Comparison of ENCODE assay signal across 8 mouse cellular contexts in genomic region chr8:124521946-124522345, GRCm38 (mm10). TPM values are rescaled to one million over a fixed set of nuclear protein-coding genes. Genes with fewer than 3 reads are reported as not detected.
A peak's percentile ranks its signal among the peaks of the same experiment; 100 is the strongest.
DNase-seq lines count a peak whose midpoint lies in the region; ATAC-seq and TF ChIP-seq lines count a peak whose summit lies in the region.
"Had no signal": no experiment of that assay in that cellular context is flagged by ENCODE, and none has a peak within 500 bp of the region (broad histone marks: within the 10 kb centered on the region; RNA-seq: fewer than 3 reads in every experiment).

No protein-coding gene starts in this region.

- ATAC-seq in embryonic facial prominence, embryonic 12.5 days (ENCODE audit: insufficient number of reproducible peaks, insufficient read depth, low FRiP score, low TSS enrichment): no peak

- peak overlapping the region; percentile 76 for H3K4me3 ChIP-seq in bone marrow macrophage, adult 2 months (ENCODE audit: insufficient read depth, low read length)
- H3K4me3 ChIP-seq in embryonic facial prominence, embryonic 12.5 days: 0 out of 2 replicates have a peak overlapping the region, but pooled peaks have one; percentile 89
- H3K4me3 ChIP-seq in midbrain, embryonic 10.5 days: peak overlapping the region; percentile 90

- WGBS in embryonic facial prominence, embryonic 12.5 days: 92% methylated on average over 6 of the region's 6 CpGs
- WGBS in midbrain, embryonic 10.5 days: 93% methylated on average over 6 of the region's 6 CpGs

- no peaks in the 10 kb centered on the region for H3K27me3 ChIP-seq in embryonic facial prominence, embryonic 12.5 days
- no peaks in the 10 kb centered on the region for H3K27me3 ChIP-seq in midbrain, embryonic 10.5 days (ENCODE audit: low read depth, poor library complexity, severe bottlenecking)

- H3K4me1 ChIP-seq in bone marrow macrophage, adult 2 months (ENCODE audit: control insufficient read depth, insufficient read depth, low read length): peaks cover 18% of the 10 kb centered on the region
- H3K4me1 ChIP-seq in embryonic facial prominence, embryonic 12.5 days: peaks cover 9% of the 10 kb centered on the region
- H3K4me1 ChIP-seq in midbrain, embryonic 10.5 days: peaks cover 12% of the 10 kb centered on the region

- no peaks in the 10 kb centered on the region for H3K9me3 ChIP-seq in embryonic facial prominence, embryonic 12.5 days
- no peaks in the 10 kb centered on the region for H3K9me3 ChIP-seq in midbrain, embryonic 10.5 days (replicated peaks)

- H3K27ac ChIP-seq in bone marrow macrophage, adult 2 months (ENCODE audit: insufficient read depth, low read depth, low read length): no peak overlapping the region
- H3K27ac ChIP-seq in embryonic facial prominence, embryonic 12.5 days: no peak overlapping the region
- H3K27ac ChIP-seq in midbrain, embryonic 10.5 days (replicated peaks): no peak overlapping the region

- H3K4me2 ChIP-seq in embryonic facial prominence, embryonic 12.5 days (replicated peaks): peak overlapping the region; percentile 75

- TF ChIP-seq POLR2A in bone marrow macrophage, adult 2 months (IDR thresholded peaks at IDR 0.05; ENCODE audit: borderline replicate concordance, low read depth, low read length): no peak

- H3K9ac ChIP-seq in embryonic facial prominence, embryonic 12.5 days: no peak overlapping the region

- no peak for TF ChIP-seq CTCF in bone marrow macrophage, adult 2 months (IDR thresholded peaks at IDR 0.05; ENCODE audit: low read depth, low read length)

- DNase-seq in kidney, adult 11 months: peak; percentile 56
- DNase-seq in midbrain, embryonic 10.5 days (ENCODE audit: low spot score): no peak
- no peak for DNase-seq in frontal cortex, postnatal 14 days (ENCODE audit: low spot score in 2 of 2)
- no peak for DNase-seq in layer of hippocampus, adult 18-20 months (ENCODE audit: low spot score in 2 of 2)
- DNase-seq in adipocyte (ENCODE audit: low spot score): no peak

- peaks cover 14% of the 10 kb centered on the region for H3K36me3 ChIP-seq in embryonic facial prominence, embryonic 12.5 days
- H3K36me3 ChIP-seq in midbrain, embryonic 10.5 days: peaks cover 21% of the 10 kb centered on the region

RNA-seq across cellular contexts. Expression of gene Cog2, which starts 1.4 kb away (rescaled TPM):
- polyA plus RNA-seq in bone marrow macrophage, adult 2 months (2012; ENCODE audit: insufficient read depth, insufficient read length, missing spikeins): 19.4 and 23.7 TPM in 2 replicates
- 44.6 and 46.8 TPM in 2 replicates for polyA plus RNA-seq in embryonic facial prominence, embryonic 12.5 days (2016; fragmentation: Nextera tagmentation; extraction: Ambion mirVana)
- polyA plus RNA-seq in midbrain, embryonic 10.5 days (2016; fragmentation: Nextera tagmentation; extraction: Ambion mirVana): 45.6 and 46.5 TPM in 2 replicates
- 10 to 100 TPM; 40.6 to 43.8 TPM for total RNA-seq in layer of hippocampus, adult 18-20 months (2021)

RNA-seq across cellular contexts. Expression of gene Agt, which starts 47.6 kb away (rescaled TPM):
- polyA plus RNA-seq in bone marrow macrophage, adult 2 months (2012; ENCODE audit: insufficient read depth, insufficient read length, missing spikeins): not detected in 2 replicates
- polyA plus RNA-seq in embryonic facial prominence, embryonic 12.5 days (2016; fragmentation: Nextera tagmentation; extraction: Ambion mirVana): 0.14 and 0.27 TPM in 2 replicates
- polyA plus RNA-seq in midbrain, embryonic 10.5 days (2016; fragmentation: Nextera tagmentation; extraction: Ambion mirVana): not detected in 2 replicates
- 10 to 100 TPM; 26.0 to 31.4 TPM for total RNA-seq in layer of hippocampus, adult 18-20 months (2021)

RNA-seq across cellular contexts. Expression of gene Capn9, which starts 54.0 kb away (rescaled TPM):
- polyA plus RNA-seq in bone marrow macrophage, adult 2 months (2012; ENCODE audit: insufficient read depth, insufficient read length, missing spikeins): not detected in 2 replicates
- not detected in 2 replicates for polyA plus RNA-seq in embryonic facial prominence, embryonic 12.5 days (2016; fragmentation: Nextera tagmentation; extraction: Ambion mirVana)
- polyA plus RNA-seq in midbrain, embryonic 10.5 days (2016; fragmentation: Nextera tagmentation; extraction: Ambion mirVana): not detected in 2 replicates
- total RNA-seq in layer of hippocampus, adult 18-20 months (2021): under 1 TPM; 0.18 to 0.27 TPM
- total RNA-seq: gastrocnemius, postnatal 4 days had no signal
